Mouse (Mus musculus): ENCODE measurements around the gene Cpsf7.

Cpsf7 gene

GRCm38 (mm10) chr19:10525106-10525901, at the start of gene Cpsf7:
Cpsf7 (plus strand) TSS chr19:10525266.
- peak; percentile 97 for DNase-seq (ENCODE audit: low read depth, low spot score)

GRCm38 (mm10) chr19:10479541-10479940, 45.5 kb upstream of the Cpsf7 start:
- no peak for DNase-seq (ENCODE audit: low read depth, low spot score)

- DNase-seq (ENCODE audit: low read depth, low spot score) = no peak
These were observed 42.4 kb upstream of the Cpsf7 start, which contains the start of gene Ppp1r32 for GRCm38 (mm10) chr19:10482703-10483102. Ppp1r32 (minus strand) TSS chr19:10482928.

- peak; percentile 45 for DNase-seq (ENCODE audit: low read depth, low spot score)
These were observed 38.8 kb upstream of the Cpsf7 start for GRCm38 (mm10) chr19:10486264-10486738.

- DNase-seq (ENCODE audit: low read depth, low spot score) = no peak
These were observed 29.4 kb upstream of the Cpsf7 start for GRCm38 (mm10) chr19:10495670-10496069.

GRCm38 (mm10) chr19:10496976-10497375, 28.1 kb upstream of the Cpsf7 start:
- DNase-seq (ENCODE audit: low read depth, low spot score) = no peak

GRCm38 (mm10) chr19:10497512-10498160, 27.4 kb upstream of the Cpsf7 start:
- DNase-seq (ENCODE audit: low read depth, low spot score) = no peak

- DNase-seq (ENCODE audit: low read depth, low spot score) = no peak
These were observed 24.5 kb upstream of the Cpsf7 start for GRCm38 (mm10) chr19:10500581-10500980.

- peak; percentile 49 for DNase-seq (ENCODE audit: low read depth, low spot score)
These were observed 22.5 kb upstream of the Cpsf7 start for GRCm38 (mm10) chr19:10502571-10502970.

GRCm38 (mm10) chr19:10510759-10511330, 14.2 kb upstream of the Cpsf7 start:
- DNase-seq (ENCODE audit: low read depth, low spot score) = no peak

- peak; percentile 47 for DNase-seq (ENCODE audit: low read depth, low spot score)
These were observed 4.7 kb upstream of the Cpsf7 start for GRCm38 (mm10) chr19:10520355-10520754.

GRCm38 (mm10) chr19:10521926-10522325, 3.1 kb upstream of the Cpsf7 start:
- DNase-seq (ENCODE audit: low read depth, low spot score) = no peak

GRCm38 (mm10) chr19:10523483-10524080, 1.5 kb upstream of the Cpsf7 start:
- DNase-seq (ENCODE audit: low read depth, low spot score) = no peak

GRCm38 (mm10) chr19:10524784-10525105, 321 bp upstream of the Cpsf7 start:
- DNase-seq (ENCODE audit: low read depth, low spot score) = no peak

- DNase-seq (ENCODE audit: low read depth, low spot score) = peak; percentile 69
These were observed 844 bp downstream of the Cpsf7 start, which contains the start of gene Sdhaf2 for GRCm38 (mm10) chr19:10525910-10526309. Sdhaf2 (minus strand) TSS chr19:10526142.

- peak; percentile 16 for DNase-seq (ENCODE audit: low read depth, low spot score)
These were observed 5.0 kb downstream of the Cpsf7 start for GRCm38 (mm10) chr19:10530082-10530481.

GRCm38 (mm10) chr19:10539454-10539853, 14.4 kb downstream of the Cpsf7 start:
- no peak for DNase-seq (ENCODE audit: low read depth, low spot score)

GRCm38 (mm10) chr19:10555624-10556510, 30.8 kb downstream of the Cpsf7 start, which contains the start of gene Tmem216:
Tmem216 (minus strand) TSS chr19:10556238.
- DNase-seq (ENCODE audit: low read depth, low spot score) = peak; percentile 89

GRCm38 (mm10) chr19:10557001-10557400, 31.9 kb downstream of the Cpsf7 start:
- DNase-seq (ENCODE audit: low read depth, low spot score) = no peak

- no peak for DNase-seq (ENCODE audit: low read depth, low spot score)
These were observed 32.4 kb downstream of the Cpsf7 start for GRCm38 (mm10) chr19:10557430-10557829.

- peak; percentile 16 for DNase-seq (ENCODE audit: low read depth, low spot score)
These were observed 32.8 kb downstream of the Cpsf7 start for GRCm38 (mm10) chr19:10557837-10558375.

Data from CD4-positive helper T cell, adult 2 months (primary cell).